Mouse (Mus musculus): ENCODE results near the gene Mmp14.

The Mmp14 gene

GRCm38 (mm10) chr14:54413877-54414700 lies 17.3 kb upstream of the Mmp14 start:
- DNase-seq: no peak

GRCm38 (mm10) chr14:54415241-54416020 lies 16.0 kb upstream of the Mmp14 start:
- DNase-seq: no peak

GRCm38 (mm10) chr14:54416229-54416775 lies 15.1 kb upstream of the Mmp14 start:
- DNase-seq: no peak

GRCm38 (mm10) chr14:54416830-54417229 lies 14.6 kb upstream of the Mmp14 start:
- no peak for DNase-seq

GRCm38 (mm10) chr14:54417623-54418081 lies 13.8 kb upstream of the Mmp14 start, which contains the start of gene Slc7a7:
TSS of gene Slc7a7 (minus strand) at chr14:54417780.
- no peak for DNase-seq

- no peak for DNase-seq
Measured at GRCm38 (mm10) chr14:54421014-54421413, 10.4 kb upstream of the Mmp14 start.

- no peak for DNase-seq
Measured at GRCm38 (mm10) chr14:54423406-54423805, 8.0 kb upstream of the Mmp14 start.

GRCm38 (mm10) chr14:54424634-54425033 lies 6.8 kb upstream of the Mmp14 start:
- no peak for DNase-seq

- no peak for DNase-seq
Measured at GRCm38 (mm10) chr14:54425540-54425939, 5.9 kb upstream of the Mmp14 start.

GRCm38 (mm10) chr14:54426003-54426688 lies 5.3 kb upstream of the Mmp14 start:
- DNase-seq: no peak

GRCm38 (mm10) chr14:54426689-54427398 lies 4.6 kb upstream of the Mmp14 start, which contains the start of gene Mrpl52:
TSS of gene Mrpl52 (plus strand) at chr14:54426909.
- peak; percentile 88 for DNase-seq

GRCm38 (mm10) chr14:54427696-54428095 lies 3.7 kb upstream of the Mmp14 start:
- DNase-seq: no peak

GRCm38 (mm10) chr14:54428421-54428820 lies 3.0 kb upstream of the Mmp14 start:
- no peak for DNase-seq

- DNase-seq: no peak
Measured at GRCm38 (mm10) chr14:54429332-54430093, 1.9 kb upstream of the Mmp14 start.

GRCm38 (mm10) chr14:54430406-54431145 lies 836 bp upstream of the Mmp14 start:
- DNase-seq: no peak

- DNase-seq: no peak
Measured at GRCm38 (mm10) chr14:54432078-54432836, 845 bp downstream of the Mmp14 start.

- DNase-seq: no peak
Measured at GRCm38 (mm10) chr14:54432837-54433830, 1.7 kb downstream of the Mmp14 start.

GRCm38 (mm10) chr14:54433941-54434531 lies 2.6 kb downstream of the Mmp14 start:
- DNase-seq: no peak
